Mouse (Mus musculus) yolk sac, embryonic 10.5 days (tissue): Measurements from ENCODE around the gene Cntrl.

Experiments used
- DNase-seq: peaks from one replicate; pipeline ENCODE4 v3.0.0-alpha.2; 2017; ENCODE audit warnings: low spot score

The Cntrl gene

GRCm38 (mm10) chr2:35222822-35223391 is 113.6 kb downstream of the Cntrl start:
- DNase-seq, result no peak

DNA sequence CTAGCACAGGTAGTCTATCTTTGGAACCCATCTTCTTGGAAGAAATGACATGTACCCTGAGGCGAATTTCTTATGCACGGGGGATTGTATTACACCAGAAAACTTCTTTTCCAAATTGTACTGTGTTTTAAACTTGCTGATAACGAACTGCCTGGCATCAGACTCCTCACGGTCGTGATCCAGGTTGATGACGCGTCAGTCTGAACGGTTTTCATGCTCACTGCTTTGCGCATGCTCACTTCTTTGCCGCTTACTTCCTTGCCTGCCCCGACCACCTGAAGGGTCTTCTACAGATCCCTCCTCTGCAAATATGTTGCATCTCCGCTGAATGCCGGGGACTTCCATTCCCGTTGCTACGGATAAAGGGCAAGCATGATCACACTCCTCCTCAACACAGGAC is 115.0 kb downstream of the Cntrl start:
- DNase-seq, result no peak

GRCm38 (mm10) chr2:35228145-35228544 is 118.9 kb downstream of the Cntrl start:
- DNase-seq, result no peak
